Mouse (Mus musculus): ENCODE results near the gene Syne1.

- no peak for TF ChIP-seq POLR2A (IDR thresholded peaks at IDR 0.05; ENCODE audit: borderline replicate concordance, extremely low read depth, low read depth, low read length)
- no peak for TF ChIP-seq CTCF (IDR thresholded peaks at IDR 0.05; ENCODE audit: insufficient read depth, low read length)
Measured at GRCm38 (mm10) chr10:4977374-4977773, 573.9 kb downstream of the Syne1 start.
